Mouse (Mus musculus): ENCODE results near the gene Cox14.
"Not testable (repeated sequence)": the region's sequence is repeated elsewhere in the genome, so short reads cannot be mapped to it uniquely, and the experiment has no call there.

The Cox14 gene

GRCm38 (mm10) chr15:99727039-99727438 lies 1.6 kb downstream of the Cox14 start:
- not testable (repeated sequence) for DNase-seq (ENCODE audit: low spot score)

GRCm38 (mm10) chr15:99727525-99727924 lies 2.1 kb downstream of the Cox14 start:
- DNase-seq (ENCODE audit: low spot score) = no peak

DNA sequence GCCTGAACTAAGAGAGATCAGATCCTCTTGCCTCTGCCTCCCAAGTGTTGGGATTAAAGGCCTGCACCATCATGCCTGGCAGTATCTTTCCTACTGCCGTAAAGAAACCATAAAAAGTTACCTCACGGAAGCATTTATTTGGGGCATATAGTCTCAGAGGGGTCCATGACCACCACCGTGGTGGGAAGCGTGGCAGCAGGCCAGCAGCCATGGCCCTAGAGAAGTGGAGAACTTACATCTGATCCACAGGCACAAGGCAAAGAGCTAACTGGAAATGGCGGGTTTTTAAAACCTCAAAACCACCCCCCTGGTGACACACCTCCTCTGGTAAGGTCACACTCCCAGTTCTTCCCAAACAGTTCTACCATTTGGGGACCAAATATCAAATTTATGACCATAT lies 2.8 kb downstream of the Cox14 start:
- DNase-seq (ENCODE audit: low spot score) = no peak

DNA sequence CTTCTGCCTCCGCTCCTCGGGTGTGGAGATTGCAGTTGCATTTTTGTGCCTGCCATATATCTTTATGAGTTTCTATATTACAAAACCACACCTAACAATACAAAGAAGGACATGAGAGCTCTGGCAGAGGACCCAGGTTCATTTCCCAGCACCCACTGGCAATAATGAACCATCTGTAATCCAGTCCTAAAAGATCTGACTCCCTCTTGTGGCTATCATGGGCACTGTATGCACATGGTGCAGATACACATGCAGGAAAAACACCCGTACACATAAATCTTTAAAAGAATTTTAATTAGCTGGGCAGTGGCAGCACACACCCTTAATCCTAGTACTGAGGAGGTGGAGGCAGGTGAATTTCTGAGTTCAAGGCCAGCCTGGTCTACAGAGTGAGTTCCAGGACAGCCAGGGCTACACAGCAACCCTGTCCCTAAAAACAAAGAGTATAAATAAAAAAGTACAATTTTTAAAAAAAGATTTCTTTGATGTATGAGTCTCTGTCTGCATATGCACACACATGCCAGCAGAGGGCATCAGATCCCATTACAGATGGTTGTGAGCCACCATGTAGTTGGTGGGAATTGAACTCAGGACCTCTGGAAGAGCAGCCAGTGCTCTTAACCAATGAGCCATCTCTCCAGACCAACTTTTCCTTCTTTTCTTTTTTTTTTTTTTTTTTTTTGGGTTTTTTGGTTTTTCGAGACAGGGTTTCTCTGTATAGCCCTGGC lies 3.8 kb downstream of the Cox14 start:
- no peak for DNase-seq (ENCODE audit: low spot score)

- no peak for DNase-seq (ENCODE audit: low spot score)
These were observed 5.7 kb downstream of the Cox14 start for GRCm38 (mm10) chr15:99731167-99731566.

DNA sequence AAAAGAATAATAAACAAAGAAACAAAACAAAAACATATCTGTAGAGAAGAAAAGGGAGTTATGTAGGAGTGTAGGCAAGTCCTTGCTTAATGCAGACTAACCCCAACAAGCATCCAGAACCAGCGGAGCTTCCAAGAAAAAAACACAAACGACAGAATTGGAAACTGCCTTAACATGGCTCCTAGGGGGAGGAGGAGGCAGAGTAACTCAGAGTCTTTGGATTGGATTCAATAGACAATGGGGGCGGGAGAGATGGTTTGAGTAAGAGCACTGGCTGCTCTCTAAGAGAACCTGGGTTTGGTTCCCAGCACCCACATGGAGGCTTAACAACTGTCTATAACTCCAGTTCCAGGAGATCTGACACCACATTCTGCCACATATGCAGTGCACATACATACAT lies 6.3 kb downstream of the Cox14 start:
- no peak for DNase-seq (ENCODE audit: low spot score)

DNA sequence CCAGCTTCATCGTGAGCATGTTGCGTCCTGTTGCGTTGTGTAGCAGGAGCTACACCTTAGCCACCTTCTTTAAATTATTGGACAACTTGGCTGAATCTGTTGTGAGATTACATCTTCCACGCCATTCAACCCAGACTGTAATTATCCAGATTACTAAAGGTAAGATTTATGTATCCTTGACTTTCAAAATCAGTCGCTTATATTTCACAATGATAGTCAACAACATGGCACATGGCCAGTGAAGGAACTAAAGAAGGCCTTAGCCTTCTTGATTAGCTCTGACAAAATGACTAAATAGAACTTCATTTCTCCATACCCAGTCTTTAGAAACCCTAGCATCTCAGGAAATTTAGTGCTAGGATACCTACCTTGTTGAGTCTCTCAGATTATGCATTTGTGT lies 7.8 kb downstream of the Cox14 start:
- DNase-seq (ENCODE audit: low spot score) = no peak

GRCm38 (mm10) chr15:99735631-99736030 lies 10.2 kb downstream of the Cox14 start:
- DNase-seq (ENCODE audit: low spot score) = no peak

- no peak for DNase-seq (ENCODE audit: low spot score)
These were observed 11.3 kb downstream of the Cox14 start for GRCm38 (mm10) chr15:99736675-99737074.

DNA sequence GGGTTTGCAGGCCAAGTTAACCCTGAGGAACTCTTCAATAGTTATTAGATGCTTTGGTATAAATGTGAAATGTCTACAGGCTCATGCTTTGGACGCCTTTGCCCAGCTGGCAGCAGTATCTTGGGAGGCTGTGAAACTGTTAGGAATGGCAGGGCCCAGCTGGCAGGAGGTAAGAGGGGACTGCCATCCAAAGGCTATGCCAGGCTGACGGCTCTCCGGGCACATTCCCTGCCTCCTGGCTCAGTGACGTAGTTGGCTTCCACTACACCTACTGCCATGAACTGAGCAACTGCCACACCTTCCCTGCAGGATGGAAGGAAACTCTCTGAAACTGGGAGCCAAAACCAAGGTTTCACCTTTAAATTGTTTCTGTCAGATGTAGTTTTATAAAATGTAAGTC lies 14.8 kb downstream of the Cox14 start:
- DNase-seq (ENCODE audit: low spot score) = no peak

- DNase-seq (ENCODE audit: low spot score) = no peak
These were observed 28.8 kb downstream of the Cox14 start for GRCm38 (mm10) chr15:99754204-99754603.

GRCm38 (mm10) chr15:99767467-99767866 lies 42.0 kb downstream of the Cox14 start:
- no peak for DNase-seq (ENCODE audit: low spot score)

GRCm38 (mm10) chr15:99768761-99769160 lies 43.3 kb downstream of the Cox14 start:
- DNase-seq (ENCODE audit: low spot score) = no peak

DNA sequence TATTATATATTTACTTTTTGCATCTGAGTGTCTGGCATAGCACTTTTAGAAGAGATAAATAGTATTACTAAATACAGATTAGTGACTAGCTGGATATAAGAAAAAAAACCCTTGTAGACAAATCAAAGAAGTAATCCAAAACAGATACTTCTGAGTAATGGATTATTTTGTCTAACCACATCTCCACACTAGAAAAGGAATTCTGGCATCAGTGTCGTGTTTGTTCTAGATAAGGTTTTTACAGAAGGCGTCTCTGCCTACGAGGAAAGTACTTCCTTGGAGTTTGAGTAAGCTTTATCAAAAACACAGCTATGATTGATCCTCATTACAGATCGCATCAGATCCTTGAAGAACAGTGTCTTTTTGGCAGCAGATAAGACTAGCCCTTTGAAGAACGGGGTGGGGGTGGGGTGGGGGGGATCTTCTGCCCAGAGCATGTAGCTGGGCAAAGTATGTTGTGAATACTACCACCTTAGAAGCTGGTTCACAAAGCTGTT lies 45.6 kb downstream of the Cox14 start:
- no peak for DNase-seq (ENCODE audit: low spot score)

DNA sequence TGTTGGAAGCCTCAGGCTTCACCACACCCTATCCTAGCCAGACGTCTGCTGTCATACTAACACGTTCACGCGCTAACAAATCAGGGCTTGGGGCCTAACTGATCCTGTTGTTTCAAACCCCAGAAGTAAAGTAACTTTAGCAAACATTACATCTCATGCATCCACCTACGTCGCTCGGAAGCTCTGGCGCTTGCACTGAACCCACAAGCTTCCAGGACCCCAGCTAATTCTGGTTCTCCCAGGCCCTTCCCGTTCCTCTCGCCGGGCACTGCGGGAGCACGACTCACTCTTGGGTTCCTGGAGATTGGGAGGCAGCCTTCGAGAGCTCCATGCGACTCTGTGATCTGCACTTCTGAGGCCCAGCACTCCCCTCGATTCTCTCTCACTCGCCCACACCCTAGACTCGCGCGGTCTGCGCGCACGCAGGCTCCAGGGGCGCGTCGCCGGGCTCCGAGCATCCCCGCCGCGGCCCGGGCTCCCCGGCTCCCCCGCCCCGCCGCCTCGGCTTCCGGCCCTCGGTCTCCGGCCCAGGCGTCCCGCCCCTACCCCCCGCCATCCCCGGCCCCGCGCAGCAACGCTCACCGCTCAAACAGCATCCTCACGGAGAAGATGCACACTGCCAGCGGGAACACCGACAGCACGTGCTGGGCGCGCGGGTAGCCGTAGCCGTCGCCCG lies 46.3 kb downstream of the Cox14 start:
- peak; percentile 54 for DNase-seq (ENCODE audit: low spot score)

DNA sequence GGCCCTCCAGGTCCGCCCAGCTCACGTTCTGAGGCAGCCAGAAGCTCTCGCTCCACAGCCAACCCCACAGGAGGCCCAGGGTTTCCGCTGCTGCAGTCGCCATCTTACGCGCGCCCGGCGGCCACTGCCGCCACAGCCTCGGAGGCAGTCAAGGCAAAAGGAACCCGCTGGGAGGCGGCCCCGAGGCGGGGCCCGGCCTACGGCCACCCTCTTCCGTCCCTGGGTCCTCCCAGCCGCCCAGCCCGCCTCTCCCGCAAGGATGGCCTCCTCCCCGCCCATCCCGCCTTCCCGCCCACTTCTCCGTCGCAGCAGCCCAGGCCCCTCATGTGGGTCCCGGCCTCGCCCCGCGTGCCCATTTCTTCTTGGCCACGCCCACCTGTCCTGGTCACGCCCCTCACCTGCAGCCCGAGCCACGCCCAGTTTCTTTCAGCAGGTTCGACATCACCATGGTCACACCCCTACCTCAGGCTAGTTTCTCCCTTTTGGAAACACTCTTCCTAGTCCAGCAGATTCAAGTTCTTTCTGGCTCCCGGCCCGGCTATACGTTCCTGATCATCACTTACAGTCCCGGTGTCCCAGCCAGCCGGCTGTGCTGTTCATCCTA lies 47.0 kb downstream of the Cox14 start:
- peak; percentile 83 for DNase-seq (ENCODE audit: low spot score)

- DNase-seq (ENCODE audit: low spot score) = not testable (repeated sequence)
These were observed 47.3 kb downstream of the Cox14 start, which contains the start of gene Cers5 for GRCm38 (mm10) chr15:99772881-99772924. TSS of gene Cers5 (minus strand) at chr15:99772885.

GRCm38 (mm10) chr15:99772925-99773324 lies 47.5 kb downstream of the Cox14 start:
- DNase-seq (ENCODE audit: low spot score) = no peak

All from retina, embryonic 14.5 days (tissue).